Mouse (Mus musculus): Measurements from ENCODE around the gene Clec4a4.
"Not testable (repeated sequence)": the region's sequence is repeated elsewhere in the genome, so short reads cannot be mapped to it uniquely, and the experiment has no call there.

Gene Clec4a4

DNA sequence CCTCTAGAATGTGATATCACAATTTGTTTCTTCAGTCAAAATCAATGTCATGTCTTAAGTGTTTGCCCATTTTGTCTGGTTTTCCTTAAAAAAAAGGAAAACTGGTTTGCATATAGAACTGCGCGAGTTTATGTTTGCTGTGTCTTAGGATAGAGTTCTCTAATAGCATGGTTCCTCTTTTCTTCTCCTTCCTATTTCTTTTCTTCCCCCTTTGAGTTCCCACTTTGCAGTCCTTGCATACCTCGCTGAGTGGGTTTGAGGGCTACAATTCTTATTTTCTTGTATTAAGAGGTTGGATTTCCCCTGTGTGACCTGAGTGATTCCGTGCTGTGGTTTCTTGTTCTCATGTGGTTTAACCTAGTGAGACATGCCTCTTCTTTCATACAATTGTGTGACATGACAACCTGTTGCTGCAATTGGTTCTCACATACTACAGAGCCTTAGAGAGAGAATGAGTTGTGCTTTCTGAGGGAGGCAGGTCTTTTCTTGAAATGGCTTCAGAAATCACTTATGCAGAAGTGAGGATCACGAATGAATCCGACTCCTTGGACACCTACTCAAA, at the start of gene Clec4a4:
Gene Clec4a4, plus strand, starts transcription at position 492 of the 562 bp plus-strand sequence.
- DNase-seq = no peak

DNA sequence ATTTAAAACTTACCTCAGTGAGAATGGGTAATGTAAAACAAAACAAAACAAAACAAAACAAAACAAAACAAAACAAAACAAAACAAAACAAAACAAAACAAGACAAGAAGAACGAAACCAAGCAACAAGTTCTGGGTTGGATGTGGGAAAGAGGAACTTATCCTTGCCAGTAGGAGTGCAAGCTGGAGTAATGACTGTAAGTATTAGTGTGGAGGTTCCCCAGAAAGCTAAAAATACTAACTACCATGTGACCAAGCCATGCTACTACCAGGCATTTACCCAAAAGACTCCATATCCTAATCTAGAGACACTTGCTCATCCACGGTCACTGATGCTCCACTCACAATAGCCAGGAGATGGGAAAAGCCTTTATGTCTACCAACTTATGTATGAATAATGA, 43.4 kb upstream of the Clec4a4 start:
- DNase-seq = no peak

DNA sequence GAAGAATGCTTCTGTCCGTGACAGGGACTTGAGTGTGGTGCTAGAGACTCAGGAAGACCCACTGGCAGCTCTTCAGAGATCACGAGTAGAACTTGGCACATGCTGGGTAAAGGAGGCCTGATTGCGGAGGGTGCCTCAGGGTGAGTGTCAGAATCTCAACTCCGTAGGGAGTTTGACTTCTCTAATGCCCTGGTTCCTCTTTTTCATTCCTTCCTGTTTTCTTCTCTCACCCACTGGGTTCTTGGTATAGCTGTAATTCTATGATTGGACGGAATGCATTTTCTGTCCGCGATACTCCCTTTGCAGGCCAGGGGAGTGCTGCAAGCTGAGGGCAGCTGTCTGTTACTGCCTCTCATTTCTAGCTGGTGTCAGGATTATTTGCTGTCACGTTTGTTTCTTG, 37.8 kb upstream of the Clec4a4 start, which contains the start of gene Clec4a3:
Gene Clec4a3, plus strand, starts transcription at position 115 of the 400 bp plus-strand sequence.
- DNase-seq = no peak

DNA sequence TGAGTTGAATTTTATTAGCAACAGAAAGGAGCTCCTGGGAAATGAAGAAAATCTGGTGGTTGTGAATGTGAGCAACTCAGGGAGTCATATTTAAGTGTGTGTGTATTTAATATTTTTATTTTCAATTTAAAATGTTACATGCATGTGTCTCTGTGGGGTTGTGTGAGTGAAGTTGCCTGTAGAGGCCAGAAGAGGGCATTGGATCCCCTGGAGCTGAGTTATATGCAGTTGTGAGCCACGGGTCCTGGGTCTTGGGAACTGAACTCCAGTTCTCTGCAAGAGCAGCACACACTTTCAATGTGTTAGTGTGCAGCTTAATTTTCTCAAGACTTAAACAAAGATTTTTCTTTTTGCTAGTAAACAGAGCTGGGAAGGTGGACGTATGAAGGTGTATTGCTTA, 25.6 kb upstream of the Clec4a4 start:
- DNase-seq = no peak

DNA sequence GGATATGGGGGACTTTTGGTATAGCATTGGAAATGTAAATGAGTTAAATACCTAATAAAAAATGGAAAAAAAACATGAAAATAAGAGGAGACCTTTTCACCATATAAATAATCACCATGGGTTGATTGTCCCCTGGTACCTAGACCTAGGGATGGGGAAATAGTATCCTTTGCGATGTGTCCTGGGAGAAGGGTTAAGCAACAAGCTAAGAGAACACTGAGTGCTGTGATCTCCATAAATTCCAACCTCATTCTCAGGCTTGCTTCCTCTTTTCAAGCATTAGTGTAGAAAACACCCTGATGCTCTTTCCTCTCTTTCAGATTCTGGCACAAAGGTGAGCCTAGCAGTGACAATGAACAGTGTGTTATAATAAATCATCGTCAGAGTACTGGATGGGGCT, 21.1 kb upstream of the Clec4a4 start:
- DNase-seq = no peak

DNA sequence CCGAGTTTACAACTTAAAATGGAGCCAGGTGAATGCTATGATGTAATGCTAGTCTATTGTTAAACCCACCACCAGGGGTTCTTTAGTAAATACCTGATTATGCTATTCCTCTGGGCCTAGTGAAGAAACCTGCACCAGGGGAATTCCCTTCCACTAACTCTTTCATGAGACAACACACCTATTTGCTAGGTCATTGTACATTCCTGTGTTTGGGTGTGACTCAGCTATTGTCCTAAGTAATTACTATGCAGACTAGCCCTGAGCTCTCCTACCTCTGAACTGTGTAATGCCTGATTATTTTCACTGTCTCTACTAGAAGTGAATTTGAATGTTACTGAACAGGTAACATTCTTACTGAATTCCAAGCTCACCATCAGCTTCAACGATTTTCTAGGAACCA, 14.5 kb downstream of the Clec4a4 start:
- DNase-seq = not testable (repeated sequence)

DNA sequence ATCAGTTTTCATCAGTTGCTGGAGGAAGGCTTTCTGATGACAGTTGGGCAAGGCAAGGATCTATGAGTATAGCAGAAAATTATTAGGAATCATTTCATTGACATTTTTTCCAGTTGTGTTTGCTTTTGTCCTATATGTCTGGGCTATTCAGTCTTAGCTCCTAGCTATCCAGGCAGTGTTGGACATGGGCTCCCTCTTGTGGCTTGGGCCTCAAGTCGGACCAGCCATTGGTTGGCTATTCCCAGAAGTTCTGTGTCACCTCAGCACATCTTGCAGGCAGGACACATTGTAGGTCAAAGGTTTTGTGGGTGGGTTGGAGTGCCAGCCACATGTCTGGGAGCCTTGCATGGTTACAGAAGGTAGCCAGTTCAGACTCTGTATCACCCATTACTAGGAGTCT, 15.4 kb downstream of the Clec4a4 start:
- no peak for DNase-seq

DNA sequence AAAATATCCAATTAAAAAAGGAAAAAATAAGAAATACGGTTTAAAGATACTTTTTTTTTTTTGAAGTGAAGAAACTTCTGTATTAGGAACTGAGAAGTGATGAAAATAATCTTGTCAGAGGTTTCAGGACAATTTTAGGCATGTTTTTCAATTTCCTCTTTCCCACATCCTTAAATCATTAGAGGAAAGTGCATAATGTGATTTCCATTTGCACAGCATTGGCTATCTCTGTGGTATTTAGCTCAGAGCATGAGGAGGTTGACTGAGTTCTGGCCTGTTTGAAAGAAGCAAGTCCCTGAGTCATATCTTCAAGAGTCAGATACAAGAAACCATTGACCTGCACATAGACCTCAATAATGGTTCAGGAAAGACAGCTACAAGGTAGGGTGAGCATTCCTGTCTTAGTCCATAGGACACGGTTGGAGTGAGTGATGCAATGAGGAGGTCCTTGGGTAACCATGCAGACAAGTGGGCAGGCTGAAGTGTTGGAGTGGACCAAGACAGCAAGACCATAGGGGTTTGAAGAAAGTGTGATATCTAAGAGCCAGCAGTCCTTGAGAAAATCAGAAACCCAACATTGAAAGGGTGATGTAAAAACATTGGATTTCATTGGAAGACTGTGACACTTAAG, 59.7 kb downstream of the Clec4a4 start, which contains the start of gene Clec4b1:
Gene Clec4b1, plus strand, starts transcription at position 221 of the 631 bp plus-strand sequence.
- no peak for DNase-seq

Data from thymus, postnatal 36 days (tissue).